Mouse (Mus musculus) brain, embryonic 14.5 days (tissue): ENCODE results near the gene Aamp.

Experiments used
- CTCF ChIP-seq: fragments of 200-500 bp; IDR thresholded peaks from 2 replicates; pipeline ENCODE4 v1.5.1; 2012; ENCODE audit warnings: inconsistent platforms, mild to moderate bottlenecking, moderate library complexity, borderline replicate concordance; ENCODE audit not compliant: insufficient read depth, insufficient read length; ENCODE audit errors: extremely low read depth
- POLR2A ChIP-seq: fragments of 200-500 bp; IDR thresholded peaks from 2 replicates; pipeline ENCODE4 v1.6.1; 2012; ENCODE audit warnings: mild to moderate bottlenecking, inconsistent platforms, borderline replicate concordance; ENCODE audit not compliant: poor library complexity, insufficient read depth, insufficient read length, severe bottlenecking; ENCODE audit errors: extremely low read depth

DNA sequence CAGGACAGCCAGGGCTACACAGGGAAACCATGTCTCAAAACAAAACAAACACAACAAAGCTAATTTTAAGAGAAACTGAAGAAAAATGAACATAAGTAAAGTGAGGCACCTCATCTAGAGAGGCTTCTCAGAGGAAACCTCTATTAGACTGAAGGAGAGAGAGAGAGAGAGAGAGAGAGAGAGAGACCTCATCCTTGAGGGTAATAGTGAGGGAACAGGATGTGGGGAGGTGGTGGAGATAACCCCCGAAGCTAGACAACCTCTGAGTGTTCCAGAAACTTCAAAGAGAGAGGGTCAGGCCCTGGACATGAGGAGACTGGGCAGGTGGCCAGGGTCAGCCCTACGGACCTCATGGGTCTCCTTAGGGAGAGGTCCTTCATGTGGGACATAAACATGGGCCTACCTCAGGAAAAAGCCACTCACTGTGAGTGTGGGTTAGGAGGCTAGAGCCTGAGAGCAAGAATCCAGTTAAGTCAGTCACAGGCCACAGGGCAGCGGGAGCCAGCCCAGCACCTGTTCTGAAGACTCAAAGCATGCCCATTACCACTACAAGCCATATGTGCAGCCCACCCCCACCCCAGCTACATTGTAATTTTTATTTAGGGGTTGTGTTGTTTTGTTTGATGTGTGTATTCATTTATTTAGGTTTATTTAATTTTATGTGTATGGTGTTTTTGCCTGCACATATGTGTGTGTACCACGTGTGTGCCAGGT lies 31.7 kb upstream of the Aamp start:
- TF ChIP-seq CTCF: no peak
- no peak for TF ChIP-seq POLR2A
